Mouse (Mus musculus): ENCODE results near the gene Gpm6a. TPM values are rescaled to one million over a fixed set of nuclear protein-coding genes. Genes with fewer than 3 reads are reported as not detected.
A peak's percentile ranks its signal among the peaks of the same experiment; 100 is the strongest.

Gene Gpm6a
- total RNA-seq (2014; rRNA removed) (1,306 and 1,346 TPM in 2 replicates), polyA plus RNA-seq (2015; fragmentation: Nextera tagmentation; extraction: Ambion mirVana) (660 and 667 TPM in 2 replicates)

- Histone ChIP-seq H3K4me2 (ENCODE audit: low read depth) (peak within 1 kb of the TSS; percentile 60), H3K36me3 (ENCODE audit: insufficient read depth) (no peaks in the 10 kb centered on the region), H3K27ac (ENCODE audit: low read depth, low read length) (peak within 1 kb of the TSS; percentile 99), H3K27me3 (ENCODE audit: insufficient read depth, low read length) (no peaks in the 10 kb centered on the region), H3K4me1 (ENCODE audit: insufficient read depth) (no peaks in the 10 kb centered on the region), H3K4me3 (ENCODE audit: low read depth, low read length) (peak within 1 kb of the TSS; percentile 79), H3K9me3 (ENCODE audit: low read length) (no peaks in the 10 kb centered on the region), H3K9ac (peak within 1 kb of the TSS; percentile 92)
- ATAC-seq (peak; percentile 94), DNase-seq (peak; percentile 95)
- 4% methylated on average over 13 of the region's 13 CpGs for WGBS
- no peak for TF ChIP-seq CTCF (IDR thresholded peaks at IDR 0.05; ENCODE audit: low read depth)
These were observed at the start of gene Gpm6a for GRCm38 (mm10) chr8:54954741-54955455. Gpm6a (plus strand) TSS chr8:54954843.

- Histone ChIP-seq H3K4me1 (ENCODE audit: insufficient read depth) (no peaks in the 10 kb centered on the region), H3K27me3 (ENCODE audit: insufficient read depth, low read length) (no peaks in the 10 kb centered on the region), H3K4me3 (ENCODE audit: low read depth, low read length) (no peak overlapping the region), H3K36me3 (ENCODE audit: insufficient read depth) (no peaks in the 10 kb centered on the region), H3K27ac (ENCODE audit: low read depth, low read length) (no peak overlapping the region), H3K9ac (no peak overlapping the region), H3K4me2 (ENCODE audit: low read depth) (no peak overlapping the region), H3K9me3 (ENCODE audit: low read length) (no peaks in the 10 kb centered on the region)
- DNase-seq (no peak), ATAC-seq (no peak)
- WGBS = 77% methylated on average over 2 of the region's 2 CpGs
- no peak for TF ChIP-seq CTCF (IDR thresholded peaks at IDR 0.05; ENCODE audit: low read depth)
These were observed 41.8 kb upstream of the Gpm6a start for GRCm38 (mm10) chr8:54912891-54913290.

GRCm38 (mm10) chr8:54917710-54918109, 36.9 kb upstream of the Gpm6a start:
- Histone ChIP-seq H3K36me3 (ENCODE audit: insufficient read depth) (no peaks in the 10 kb centered on the region), H3K27ac (ENCODE audit: low read depth, low read length) (no peak overlapping the region), H3K4me1 (ENCODE audit: insufficient read depth) (no peaks in the 10 kb centered on the region), H3K27me3 (ENCODE audit: insufficient read depth, low read length) (no peaks in the 10 kb centered on the region), H3K4me2 (ENCODE audit: low read depth) (no peak overlapping the region), H3K9ac (no peak overlapping the region), H3K9me3 (ENCODE audit: low read length) (no peaks in the 10 kb centered on the region), H3K4me3 (ENCODE audit: low read depth, low read length) (no peak overlapping the region)
- DNase-seq (no peak), ATAC-seq (no peak)
- TF ChIP-seq CTCF (IDR thresholded peaks at IDR 0.05; ENCODE audit: low read depth) = no peak
- 72% methylated on average over 9 of the region's 9 CpGs for WGBS

GRCm38 (mm10) chr8:54922160-54922855, 32.3 kb upstream of the Gpm6a start:
- TF ChIP-seq CTCF (IDR thresholded peaks at IDR 0.05; ENCODE audit: low read depth) = no peak
- 0 out of 2 replicates have a peak overlapping the region, but pooled peaks have one; percentile 23 for H3K9ac ChIP-seq
- H3K36me3 ChIP-seq (ENCODE audit: insufficient read depth) = no peaks in the 10 kb centered on the region
- ATAC-seq = no peak
- no peaks in the 10 kb centered on the region for H3K4me1 ChIP-seq (ENCODE audit: insufficient read depth)
- DNase-seq = peak; percentile 29
- H3K27me3 ChIP-seq (ENCODE audit: insufficient read depth, low read length) = no peaks in the 10 kb centered on the region
- H3K4me3 ChIP-seq (ENCODE audit: low read depth, low read length) = no peak overlapping the region
- H3K4me2 ChIP-seq (ENCODE audit: low read depth) = no peak overlapping the region
- no peaks in the 10 kb centered on the region for H3K9me3 ChIP-seq (ENCODE audit: low read length)
- WGBS = 8% methylated on average over 2 of the region's 2 CpGs
- peak overlapping the region; percentile 2; the same call in 1 of the 2 replicates for H3K27ac ChIP-seq (ENCODE audit: low read depth, low read length)

- Histone ChIP-seq H3K27ac (ENCODE audit: low read depth, low read length) (no peak overlapping the region), H3K4me1 (ENCODE audit: insufficient read depth) (no peaks in the 10 kb centered on the region), H3K36me3 (ENCODE audit: insufficient read depth) (no peaks in the 10 kb centered on the region), H3K27me3 (ENCODE audit: insufficient read depth, low read length) (no peaks in the 10 kb centered on the region), H3K4me2 (ENCODE audit: low read depth) (no peak overlapping the region), H3K4me3 (ENCODE audit: low read depth, low read length) (no peak overlapping the region), H3K9me3 (ENCODE audit: low read length) (no peaks in the 10 kb centered on the region), H3K9ac (no peak overlapping the region)
- no peak for ATAC-seq
- WGBS = 93% methylated on average over 3 of the region's 3 CpGs
- DNase-seq = no peak
- no peak for TF ChIP-seq CTCF (IDR thresholded peaks at IDR 0.05; ENCODE audit: low read depth)
These were observed 29.7 kb upstream of the Gpm6a start for GRCm38 (mm10) chr8:54924936-54925335.

GRCm38 (mm10) chr8:54932306-54932705, 22.3 kb upstream of the Gpm6a start:
- no peak for TF ChIP-seq CTCF (IDR thresholded peaks at IDR 0.05; ENCODE audit: low read depth)
- no peaks in the 10 kb centered on the region for H3K36me3 ChIP-seq (ENCODE audit: insufficient read depth)
- H3K27me3 ChIP-seq (ENCODE audit: insufficient read depth, low read length) = no peaks in the 10 kb centered on the region
- H3K4me3 ChIP-seq (ENCODE audit: low read depth, low read length) = no peak overlapping the region
- no peak overlapping the region for H3K9ac ChIP-seq
- H3K4me2 ChIP-seq (ENCODE audit: low read depth) = no peak overlapping the region
- no peak overlapping the region for H3K27ac ChIP-seq (ENCODE audit: low read depth, low read length)
- DNase-seq = no peak
- no peak for ATAC-seq
- no peaks in the 10 kb centered on the region for H3K9me3 ChIP-seq (ENCODE audit: low read length)
- H3K4me1 ChIP-seq (ENCODE audit: insufficient read depth) = no peaks in the 10 kb centered on the region
- WGBS = 75% methylated on average over 2 of the region's 2 CpGs

GRCm38 (mm10) chr8:54953351-54953750, 1.3 kb upstream of the Gpm6a start:
- Histone ChIP-seq H3K36me3 (ENCODE audit: insufficient read depth) (no peaks in the 10 kb centered on the region), H3K4me1 (ENCODE audit: insufficient read depth) (no peaks in the 10 kb centered on the region), H3K27me3 (ENCODE audit: insufficient read depth, low read length) (no peaks in the 10 kb centered on the region), H3K4me3 (ENCODE audit: low read depth, low read length) (peak overlapping the region; percentile 79), H3K27ac (ENCODE audit: low read depth, low read length) (peak overlapping the region; percentile 99), H3K9me3 (ENCODE audit: low read length) (no peaks in the 10 kb centered on the region), H3K9ac (peak overlapping the region; percentile 92), H3K4me2 (ENCODE audit: low read depth) (peak overlapping the region; percentile 60)
- 29% methylated on average over 2 of the region's 2 CpGs for WGBS
- ATAC-seq = no peak
- TF ChIP-seq CTCF (IDR thresholded peaks at IDR 0.05; ENCODE audit: low read depth) = no peak
- peak; percentile 54 for DNase-seq
